Mouse (Mus musculus) forebrain, postnatal 0 days (tissue): ENCODE measurements at regions not wholly inside any gene's neighbourhood (a gene's known extent, or its start where the extent isn't known, plus 50 kb on each side); places are given as distances from the start of the nearest gene placed in this dataset.

Experiments used
- ATAC-seq: fragments of 200-750 bp; cut with Nextera tagmentation; 2 replicates; pipeline ENCODE4 v1.8.0; 2017; ENCODE audit warnings: mild to moderate bottlenecking, moderate library complexity
- DNase-seq: peaks from one replicate; pipeline ENCODE4 v3.0.0-alpha.2; 2015
- H3K27ac ChIP-seq: fragments of 300-500 bp; sonication (generic); 2 replicates; pipeline ENCODE4 v1.5.1; 2014; ENCODE audit warnings: low read depth, mild to moderate bottlenecking, antibody characterized with exemption, low read length, moderate library complexity, mixed read lengths
- H3K27me3 ChIP-seq: fragments of 300-500 bp; sonication (generic); 2 replicates; pipeline ENCODE4 v1.6.1; 2014; ENCODE audit warnings: mild to moderate bottlenecking, low read length, mixed read lengths; ENCODE audit not compliant: insufficient read depth
- H3K36me3 ChIP-seq: fragments of 300-500 bp; sonication (generic); 2 replicates; pipeline ENCODE4 v1.6.1; 2014; ENCODE audit warnings: mild to moderate bottlenecking, moderate library complexity; ENCODE audit not compliant: insufficient read depth
- H3K4me1 ChIP-seq: fragments of 300-500 bp; sonication (generic); 2 replicates; pipeline ENCODE4 v1.6.1; 2014; ENCODE audit warnings: antibody characterized with exemption; ENCODE audit not compliant: insufficient read depth
- H3K4me2 ChIP-seq: fragments of 300-500 bp; sonication (generic); 2 replicates; pipeline ENCODE4 v1.6.1; 2014; ENCODE audit warnings: low read depth, mild to moderate bottlenecking, moderate library complexity
- H3K4me3 ChIP-seq: fragments of 300-500 bp; sonication (generic); 2 replicates; pipeline ENCODE4 v1.5.1; 2014; ENCODE audit warnings: low read depth, low read length, mixed read lengths
- H3K9ac ChIP-seq: fragments of 300-500 bp; sonication (generic); 2 replicates; pipeline ENCODE4 v1.6.1; 2014; ENCODE audit warnings: mild to moderate bottlenecking
- H3K9me3 ChIP-seq: fragments of 300-500 bp; sonication (generic); 2 replicates; pipeline ENCODE4 v1.6.1; 2016; ENCODE audit warnings: low read length
- CTCF ChIP-seq: sonication (generic); IDR thresholded peaks from 2 replicates; pipeline ENCODE4 v1.5.1; 2016; ENCODE audit warnings: antibody characterized with exemption, control low read depth, low read depth

- no peak overlapping the region for H3K4me2 ChIP-seq
- H3K4me3 ChIP-seq = no peak overlapping the region
- H3K9me3 ChIP-seq = no peaks in the 10 kb centered on the region
- H3K4me1 ChIP-seq = no peaks in the 10 kb centered on the region
- no peak overlapping the region for H3K27ac ChIP-seq
- DNase-seq (no peak), ATAC-seq (no peak)
- H3K27me3 ChIP-seq = no peaks in the 10 kb centered on the region
- TF ChIP-seq CTCF = no peak
- no peaks in the 10 kb centered on the region for H3K36me3 ChIP-seq
- H3K9ac ChIP-seq = no peak overlapping the region
These were observed 1805.9 kb upstream of the Igfbp7 start for GRCm38 (mm10) chr5:79213789-79214188.

GRCm38 (mm10) chr5:79186608-79187007, 1778.8 kb upstream of the Igfbp7 start:
- DNase-seq = peak; percentile 21
- Histone ChIP-seq H3K4me3 (no peak overlapping the region), H3K27ac (no peak overlapping the region), H3K27me3 (no peaks in the 10 kb centered on the region), H3K9me3 (no peaks in the 10 kb centered on the region), H3K4me2 (no peak overlapping the region), H3K36me3 (no peaks in the 10 kb centered on the region), H3K9ac (no peak overlapping the region), H3K4me1 (no peaks in the 10 kb centered on the region)
- TF ChIP-seq CTCF = no peak
- ATAC-seq = peak; percentile 74; the same call in 1 of the 2 replicates
